Mouse (Mus musculus): ENCODE measurements around the gene Cep70.

The Cep70 gene

GRCm38 (mm10) chr9:99243190-99243894, at the start of gene Cep70:
Gene Cep70, plus strand, starts transcription at chr9:99243367.
- in situ Hi-C loops (cut with MboI; ENCODE audit: unreplicated experiment in 2 of 2), result loop anchor here (5.0 to 25.0 kb wide), 11 partner anchors 129 to 956 kb away; partner anchors contain the start of genes Dbr1 (in 1 of the 2), Faim (in 1 of the 2), Mrps22 (in 1 of the 2) and Nme9 (in 1 of the 2)

- in situ Hi-C loops (cut with MboI; ENCODE audit: unreplicated experiment in 2 of 2), result no loop called here
These were observed 30.5 kb upstream of the Cep70 start for GRCm38 (mm10) chr9:99212643-99213042.

- in situ Hi-C loops (cut with MboI; ENCODE audit: unreplicated experiment in 2 of 2), result no loop called here
These were observed 27.0 kb upstream of the Cep70 start for GRCm38 (mm10) chr9:99216182-99216581.

DNA sequence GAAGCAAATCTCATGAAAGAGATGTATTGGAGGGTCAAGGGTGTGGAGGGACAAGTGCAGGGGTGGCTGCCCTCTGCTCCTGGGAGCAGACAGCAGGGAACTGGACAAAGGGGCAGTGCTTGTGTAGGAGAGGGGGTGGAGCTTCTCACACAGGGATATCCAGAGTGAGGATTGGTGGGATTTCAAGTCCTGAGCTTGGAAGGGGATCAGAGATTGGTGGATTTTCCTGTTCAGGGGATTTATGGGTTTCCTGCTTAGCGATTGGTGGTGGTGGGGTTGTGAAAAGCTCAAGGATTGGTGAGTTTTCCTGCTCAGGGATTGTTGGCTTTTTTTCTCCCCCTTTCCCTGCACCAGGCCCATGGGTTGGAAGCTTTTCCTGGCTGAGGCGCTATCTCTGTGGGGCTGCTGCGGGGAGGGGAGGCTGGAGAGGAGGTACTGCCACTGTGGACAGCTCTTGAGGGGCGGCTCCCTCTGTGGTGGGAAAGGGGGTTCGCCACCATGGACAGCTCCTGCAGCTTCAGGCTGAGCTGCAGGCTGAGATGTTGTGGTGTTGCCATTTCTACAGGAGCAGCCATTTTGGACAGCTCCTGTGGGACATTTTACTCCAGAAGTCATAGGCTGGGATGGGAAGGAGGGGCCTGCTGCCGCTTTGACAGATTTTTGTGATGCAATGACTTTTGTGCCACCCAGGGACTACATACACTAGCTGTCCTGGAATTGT, 25.0 kb upstream of the Cep70 start:
- in situ Hi-C loops (cut with MboI; ENCODE audit: unreplicated experiment in 2 of 2), result no loop called here

DNA sequence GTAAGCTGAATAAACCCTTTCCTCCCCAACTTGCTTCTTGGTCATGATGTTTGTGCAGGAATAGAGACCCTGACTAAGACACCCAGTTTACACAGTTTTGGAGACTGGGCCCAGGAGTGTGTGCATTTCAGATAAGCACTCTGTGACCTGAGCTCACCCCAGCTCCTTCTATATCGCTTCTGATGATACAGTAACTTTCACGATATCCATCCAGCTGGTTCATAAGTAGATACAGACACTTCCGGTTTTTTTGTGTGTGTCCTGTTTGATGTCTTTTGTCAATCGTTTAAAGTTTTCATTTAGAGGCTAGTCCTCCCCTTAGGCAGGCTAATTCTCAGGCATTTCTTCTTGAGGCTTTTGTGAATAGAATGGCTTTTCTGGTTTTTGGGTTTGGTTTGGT, 21.5 kb upstream of the Cep70 start:
- in situ Hi-C loops (cut with MboI; ENCODE audit: unreplicated experiment in 2 of 2), result no loop called here

GRCm38 (mm10) chr9:99224583-99224982, 18.6 kb upstream of the Cep70 start:
- in situ Hi-C loops (cut with MboI; ENCODE audit: unreplicated experiment in 2 of 2), result no loop called here

GRCm38 (mm10) chr9:99229450-99229849, 13.7 kb upstream of the Cep70 start:
- in situ Hi-C loops (cut with MboI; ENCODE audit: unreplicated experiment in 2 of 2), result loop anchor here in 1 of 2 experiments (25.0 kb wide), 2 partner anchors 617 to 942 kb away; partner anchors contain the start of genes Mrps22 and Nmnat3

- in situ Hi-C loops (cut with MboI; ENCODE audit: unreplicated experiment in 2 of 2), result loop anchor here in 1 of 2 experiments (25.0 kb wide), 2 partner anchors 625 to 950 kb away; partner anchors contain the start of genes Mrps22 and Nmnat3
These were observed 6.0 kb upstream of the Cep70 start, which contains the start of gene Faiml for GRCm38 (mm10) chr9:99237139-99237538. Gene Faiml, minus strand, starts transcription at chr9:99237239.

DNA sequence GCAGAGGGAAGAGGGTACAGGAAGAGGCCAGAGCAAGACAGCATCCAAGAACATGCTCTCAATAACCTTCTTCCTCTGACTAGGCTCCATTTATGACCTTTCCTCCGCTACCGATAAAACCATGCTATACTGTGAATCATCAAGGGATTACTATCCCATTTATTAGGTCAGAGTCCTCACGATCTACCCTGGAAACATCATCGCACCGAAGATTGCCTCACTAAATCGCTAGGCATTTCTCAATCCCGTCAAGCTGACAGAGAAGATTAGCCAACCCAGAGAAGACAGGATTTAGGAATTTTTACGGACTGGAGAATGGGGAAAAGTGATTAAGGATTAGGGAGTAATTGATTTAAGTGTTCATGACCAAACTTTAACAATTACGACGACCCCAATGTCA, 4.9 kb upstream of the Cep70 start:
- in situ Hi-C loops (cut with MboI; ENCODE audit: unreplicated experiment in 2 of 2), result loop anchor here in 1 of 2 experiments (25.0 kb wide), 2 partner anchors 626 to 951 kb away; partner anchors contain the start of genes Mrps22 and Nmnat3

DNA sequence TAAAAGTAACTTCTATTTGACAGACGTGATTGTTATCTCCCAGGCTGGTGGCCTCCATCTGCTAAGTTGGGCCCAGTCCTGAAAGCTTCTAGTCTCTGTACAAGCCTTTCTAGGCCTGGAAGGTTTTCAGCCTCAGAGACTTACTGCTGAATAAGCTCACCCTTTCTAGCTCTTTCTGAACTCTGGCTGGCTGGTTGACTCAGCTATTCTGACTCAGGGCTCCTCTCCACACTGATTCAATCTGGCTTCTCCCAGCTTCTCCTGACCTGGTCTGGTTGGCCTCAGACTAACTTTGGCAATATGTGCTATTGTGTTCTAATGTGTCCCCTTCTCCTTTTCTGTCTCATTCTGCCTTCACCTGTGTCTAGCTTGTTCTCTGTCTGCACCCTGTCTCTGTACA, 3.9 kb upstream of the Cep70 start:
- in situ Hi-C loops (cut with MboI; ENCODE audit: unreplicated experiment in 2 of 2), result loop anchor here in 1 of 2 experiments (25.0 kb wide), 2 partner anchors 627 to 952 kb away; partner anchors contain the start of genes Mrps22 and Nmnat3

DNA sequence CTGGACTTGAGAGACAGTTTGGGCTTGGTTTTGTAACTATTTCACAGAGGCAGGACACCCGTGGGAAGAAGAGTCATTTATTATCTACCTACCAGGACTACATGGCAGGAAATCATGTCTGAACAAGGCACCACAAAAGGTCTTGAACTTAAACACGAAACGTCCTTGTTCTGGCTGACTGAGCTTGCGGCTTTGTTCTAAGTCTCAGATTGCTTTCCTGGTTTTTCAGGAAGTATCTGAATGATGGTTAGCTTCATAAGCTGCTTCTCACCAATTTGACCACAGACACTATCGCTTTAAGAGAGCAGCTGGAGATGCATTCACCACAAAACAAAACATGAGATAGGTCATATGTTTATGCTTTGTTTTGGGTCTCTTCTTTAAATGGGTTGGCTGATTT, 2.6 kb upstream of the Cep70 start:
- in situ Hi-C loops (cut with MboI; ENCODE audit: unreplicated experiment in 2 of 2), result loop anchor here (5.0 to 25.0 kb wide), 11 partner anchors 132 to 953 kb away; partner anchors contain the start of genes Dbr1 (in 1 of the 2), Faim (in 1 of the 2), Mrps22 (in 1 of the 2) and Nme9 (in 1 of the 2)

- in situ Hi-C loops (cut with MboI; ENCODE audit: unreplicated experiment in 2 of 2), result loop anchor here (5.0 to 25.0 kb wide), 11 partner anchors 130 to 955 kb away; partner anchors contain the start of genes Dbr1 (in 1 of the 2), Faim (in 1 of the 2), Mrps22 (in 1 of the 2) and Nme9 (in 1 of the 2)
These were observed 1.1 kb upstream of the Cep70 start for GRCm38 (mm10) chr9:99242035-99242434.

- in situ Hi-C loops (cut with MboI; ENCODE audit: unreplicated experiment in 2 of 2), result loop anchor here (5.0 to 25.0 kb wide), 11 partner anchors 130 to 955 kb away; partner anchors contain the start of genes Dbr1 (in 1 of the 2), Faim (in 1 of the 2), Mrps22 (in 1 of the 2) and Nme9 (in 1 of the 2)
These were observed 506 bp upstream of the Cep70 start for GRCm38 (mm10) chr9:99242533-99243189.

- in situ Hi-C loops (cut with MboI; ENCODE audit: unreplicated experiment in 2 of 2), result loop anchor here (5.0 to 25.0 kb wide), 11 partner anchors 128 to 957 kb away; partner anchors contain the start of genes Dbr1 (in 1 of the 2), Faim (in 1 of the 2), Mrps22 (in 1 of the 2) and Nme9 (in 1 of the 2)
These were observed 727 bp downstream of the Cep70 start for GRCm38 (mm10) chr9:99243895-99244293.

GRCm38 (mm10) chr9:99248304-99248703, 5.1 kb downstream of the Cep70 start:
- in situ Hi-C loops (cut with MboI; ENCODE audit: unreplicated experiment in 2 of 2), result loop anchor here (10.0 to 25.0 kb wide), 5 partner anchors 206 to 961 kb away; partner anchors contain the start of genes Faim (in 1 of the 2), Mrps22 (in 1 of the 2), Nme9 (in 1 of the 2) and Nmnat3 (in 1 of the 2)

DNA sequence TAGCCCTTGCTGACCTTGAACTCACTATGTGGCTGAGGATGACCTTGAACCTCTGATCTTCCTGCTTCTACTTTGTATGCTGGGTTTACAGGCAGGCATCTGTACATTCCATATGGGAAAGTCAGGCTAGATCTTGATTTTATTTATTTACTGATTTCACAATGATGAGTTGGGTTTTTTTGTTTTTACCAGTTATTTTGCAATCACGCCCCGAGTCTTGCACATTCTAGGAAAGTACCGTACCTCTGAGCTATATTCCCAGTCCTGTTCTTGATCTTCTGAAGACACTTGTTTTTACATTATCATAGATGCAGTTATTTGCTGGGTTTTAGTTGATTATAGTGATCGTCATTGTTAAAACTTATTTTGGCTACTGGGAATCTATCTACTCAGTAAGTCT, 5.7 kb downstream of the Cep70 start:
- in situ Hi-C loops (cut with MboI; ENCODE audit: unreplicated experiment in 2 of 2), result loop anchor here (10.0 to 25.0 kb wide), 5 partner anchors 206 to 962 kb away; partner anchors contain the start of genes Faim (in 1 of the 2), Mrps22 (in 1 of the 2), Nme9 (in 1 of the 2) and Nmnat3 (in 1 of the 2)

DNA sequence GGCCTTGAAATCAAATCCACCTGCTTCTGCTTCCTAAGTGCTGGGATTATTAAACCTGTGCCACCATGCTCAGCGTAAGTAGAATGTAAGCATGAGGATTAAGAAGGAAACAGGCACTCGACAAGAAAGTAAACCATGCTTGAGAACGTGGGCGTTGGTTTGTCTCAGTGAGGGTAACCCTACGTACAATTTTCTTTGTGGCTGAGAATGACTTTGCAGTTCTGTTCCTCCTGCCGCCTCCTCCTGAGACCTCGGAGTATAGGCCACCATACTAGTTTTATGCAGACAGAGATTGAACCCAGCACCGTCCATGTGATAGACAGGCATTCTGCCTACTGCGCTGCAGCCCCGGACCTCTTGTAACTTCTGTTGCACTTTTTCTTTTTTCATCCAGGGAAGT, 10.7 kb downstream of the Cep70 start:
- in situ Hi-C loops (cut with MboI; ENCODE audit: unreplicated experiment in 2 of 2), result loop anchor here in 1 of 2 experiments (10.0 kb wide), 1 partner anchor 649 kb away; the partner anchor contains the start of gene Mrps22

DNA sequence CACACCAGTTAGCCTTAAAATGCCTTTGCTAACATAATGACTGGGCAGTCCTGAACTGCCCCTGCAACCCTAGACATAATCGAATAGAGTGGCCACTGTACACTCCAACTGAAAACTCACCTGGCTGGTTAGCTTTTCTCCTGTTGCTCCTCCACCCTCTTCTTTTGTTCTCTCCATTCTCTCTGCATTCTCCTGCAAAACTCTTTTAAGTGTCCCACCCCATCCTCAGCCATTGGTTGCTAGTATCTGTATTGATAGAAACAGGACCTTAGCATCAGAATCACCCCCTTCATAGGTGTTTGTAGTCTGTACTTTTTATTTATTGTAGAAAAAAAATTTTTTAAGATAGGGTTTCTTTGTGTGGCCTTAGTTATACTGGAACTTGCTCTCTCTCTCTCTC, 13.0 kb downstream of the Cep70 start:
- in situ Hi-C loops (cut with MboI; ENCODE audit: unreplicated experiment in 2 of 2), result loop anchor here in 1 of 2 experiments (10.0 kb wide), 1 partner anchor 651 kb away; the partner anchor contains the start of gene Mrps22

DNA sequence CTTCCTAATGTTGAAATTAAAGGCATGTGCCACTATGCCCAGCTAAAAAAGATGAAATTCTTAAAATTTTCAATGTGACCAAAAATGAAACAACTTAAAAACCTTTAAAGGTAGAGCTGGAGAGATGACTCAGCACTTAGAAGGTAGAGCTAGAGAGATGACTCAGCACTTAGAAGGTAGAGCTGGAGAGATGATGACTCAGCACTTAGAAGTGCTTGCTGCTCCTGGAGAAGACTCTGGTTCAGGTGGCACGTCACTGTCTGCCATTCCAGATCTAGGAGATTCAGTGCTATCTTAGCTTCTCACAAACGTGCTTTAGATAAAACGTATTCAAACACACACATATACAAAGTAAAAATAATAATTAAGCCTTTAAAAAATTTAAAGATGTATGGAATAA, 13.7 kb downstream of the Cep70 start:
- in situ Hi-C loops (cut with MboI; ENCODE audit: unreplicated experiment in 2 of 2), result loop anchor here in 1 of 2 experiments (10.0 kb wide), 1 partner anchor 652 kb away; the partner anchor contains the start of gene Mrps22

Data from v-Abl transformed pro-B cells (cell line).